Mouse (Mus musculus) heart, embryonic 11.5 days (tissue): ENCODE data around the gene Rufy4. TPM values are rescaled to one million over a fixed set of nuclear protein-coding genes. Genes with fewer than 3 reads are reported as not detected.
A peak's percentile ranks its signal among the peaks of the same experiment; 100 is the strongest.

Experiments used
- ATAC-seq: fragments of 200-750 bp; cut with Nextera tagmentation; replicated peaks from 2 replicates; pipeline ENCODE4 v1.8.0; 2017; ENCODE audit warnings: moderate library complexity; ENCODE audit not compliant: insufficient number of reproducible peaks, low FRiP score, low TSS enrichment
- H3K27ac ChIP-seq: fragments of 300-500 bp; sonication (generic); 2 replicates; pipeline ENCODE4 v1.5.1; 2014; ENCODE audit warnings: mild to moderate bottlenecking, low read depth, low read length
- H3K27me3 ChIP-seq: fragments of 300-500 bp; sonication (generic); 2 replicates; pipeline ENCODE4 v1.6.1; 2014; ENCODE audit warnings: mild to moderate bottlenecking, low read length, mixed read lengths; ENCODE audit not compliant: control insufficient read depth, insufficient read depth
- H3K36me3 ChIP-seq: fragments of 300-500 bp; sonication (generic); 2 replicates; pipeline ENCODE4 v1.6.1; 2014; ENCODE audit warnings: mild to moderate bottlenecking, low read length, moderate library complexity, mixed read lengths; ENCODE audit not compliant: control insufficient read depth, insufficient read depth
- H3K4me1 ChIP-seq: fragments of 300-500 bp; sonication (generic); 2 replicates; pipeline ENCODE4 v1.6.1; 2014; ENCODE audit warnings: low read length; ENCODE audit not compliant: control insufficient read depth, insufficient read depth
- H3K4me2 ChIP-seq: fragments of 300-500 bp; sonication (generic); 2 replicates; pipeline ENCODE4 v1.6.1; 2014; ENCODE audit warnings: mild to moderate bottlenecking, moderate library complexity
- H3K4me3 ChIP-seq: fragments of 300-500 bp; sonication (generic); 2 replicates; pipeline ENCODE4 v1.5.1; 2014; ENCODE audit warnings: low read depth, low read length
- H3K9ac ChIP-seq: fragments of 300-500 bp; sonication (generic); 2 replicates; pipeline ENCODE4 v1.6.1; 2014; ENCODE audit warnings: mild to moderate bottlenecking, low read depth, low read length, moderate library complexity
- H3K9me3 ChIP-seq: fragments of 300-500 bp; sonication (generic); replicated peaks from 2 replicates; pipeline ENCODE4 v1.6.1; 2016; ENCODE audit warnings: low read length; ENCODE audit not compliant: control insufficient read depth
- WGBS: fragments of 180-500 bp; shearing (Covaris S2); extraction: QIAGEN DNeasy Blood & Tissue Kit; methylation state at CpG from one replicate; pipeline ENCODE4 v1.1.7; 2014; ENCODE audit not compliant: insufficient replicate concordance; 5-methylcytosine and 5-hydroxymethylcytosine counted together
- polyA plus RNA-seq: library from polyadenylated mRNA; unstranded; fragments of >200 nt; fragmentation: Nextera tagmentation; extraction: Ambion mirVana; gene quantifications from 2 replicates; pipeline ENCODE4 v1.2.1, GENCODE M21; 2014

The Rufy4 gene
- polyA plus RNA-seq, 1 experiment from 2014 or later = 0.21 TPM

DNA sequence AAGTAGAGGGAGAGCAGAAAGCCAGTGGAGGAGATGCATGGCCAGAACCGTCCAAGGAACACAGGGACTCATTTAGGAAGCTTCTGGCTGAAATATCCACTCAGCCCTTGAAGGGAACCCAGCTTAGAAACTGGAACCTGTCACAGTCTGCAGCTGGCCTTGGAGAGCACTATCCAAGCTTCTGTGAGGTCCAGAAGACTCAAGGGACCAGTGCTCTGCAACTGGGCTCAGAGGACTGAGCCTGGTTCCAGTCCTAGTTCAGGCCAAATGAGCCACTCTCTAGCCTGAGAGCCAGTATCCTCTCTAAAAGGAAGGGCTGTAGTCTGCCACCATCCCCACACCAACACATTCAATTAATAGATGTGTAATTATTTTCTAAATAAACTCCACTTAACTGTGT lies 36.8 kb upstream of the Rufy4 start:
- Histone ChIP-seq H3K27ac (no peak overlapping the region), H3K4me3 (no peak overlapping the region), H3K9me3 (no peaks in the 10 kb centered on the region), H3K4me1 (peaks cover 30% of the 10 kb centered on the region), H3K27me3 (peaks cover 7% of the 10 kb centered on the region), H3K4me2 (no peak overlapping the region), H3K36me3 (no peaks in the 10 kb centered on the region), H3K9ac (no peak overlapping the region)
- ATAC-seq = no peak
- WGBS = 88% methylated on average over 1 of the region's 1 CpGs

DNA sequence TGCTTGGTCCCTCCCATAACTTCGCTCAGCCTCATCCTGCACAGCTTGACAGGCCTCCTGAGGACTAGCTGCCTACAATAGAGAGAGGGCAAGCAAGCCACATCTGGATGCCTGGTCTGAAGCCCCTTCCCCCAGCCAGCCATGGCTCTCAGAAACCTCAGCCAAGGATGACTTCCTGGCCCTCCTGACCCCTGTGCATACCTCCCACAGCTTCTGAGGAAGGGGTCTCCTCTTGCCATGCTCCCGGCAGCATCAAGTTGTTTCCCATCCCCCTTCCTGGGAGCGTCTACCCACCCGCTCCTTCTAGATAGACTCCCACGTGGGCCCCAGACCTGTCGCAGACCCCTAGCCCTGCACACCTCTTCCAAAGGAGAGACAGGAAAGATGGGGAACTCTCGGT lies 35.0 kb upstream of the Rufy4 start:
- H3K27ac ChIP-seq = 0 out of 2 replicates have a peak overlapping the region, but pooled peaks have one; percentile 43
- no peaks in the 10 kb centered on the region for H3K9me3 ChIP-seq
- H3K27me3 ChIP-seq = peaks cover 6% of the 10 kb centered on the region
- WGBS = 36% methylated on average over 7 of the region's 7 CpGs
- peak overlapping the region; percentile 58 for H3K9ac ChIP-seq
- H3K4me1 ChIP-seq = peaks cover 27% of the 10 kb centered on the region
- peak overlapping the region; percentile 28 for H3K4me3 ChIP-seq
- H3K36me3 ChIP-seq = no peaks in the 10 kb centered on the region
- peak overlapping the region; percentile 50 for H3K4me2 ChIP-seq
- ATAC-seq = no peak

DNA sequence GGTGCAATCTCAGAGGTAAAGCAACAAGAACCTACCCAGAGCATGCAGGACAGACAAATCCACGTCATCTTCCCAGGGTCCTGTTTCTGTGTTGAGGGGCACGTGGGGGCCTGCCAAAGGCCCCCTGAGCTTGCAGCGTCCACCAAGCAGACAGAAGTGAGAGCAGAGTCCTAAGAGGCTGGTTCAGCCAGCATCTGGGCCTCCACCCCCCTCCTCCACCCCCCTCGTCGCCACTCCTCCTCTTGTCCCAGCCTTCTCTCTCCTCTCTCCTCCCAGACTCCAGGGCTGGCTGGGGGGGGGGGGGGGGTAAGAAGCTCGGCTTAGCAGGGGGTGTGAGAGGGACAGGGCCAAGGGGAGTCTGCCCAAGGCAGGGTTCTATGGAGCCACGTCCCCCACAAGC lies 34.2 kb upstream of the Rufy4 start:
- no peaks in the 10 kb centered on the region for H3K9me3 ChIP-seq
- ATAC-seq = no peak
- peak overlapping the region; percentile 63 for H3K27ac ChIP-seq
- no peaks in the 10 kb centered on the region for H3K36me3 ChIP-seq
- peaks cover 35% of the 10 kb centered on the region for H3K4me1 ChIP-seq
- peak overlapping the region; percentile 35; the same call in 1 of the 2 replicates for H3K9ac ChIP-seq
- no peak overlapping the region; the same call in 1 of the 2 replicates for H3K4me3 ChIP-seq
- peaks cover 7% of the 10 kb centered on the region for H3K27me3 ChIP-seq
- 25% methylated on average over 6 of the region's 7 CpGs for WGBS
- peak overlapping the region; percentile 50 for H3K4me2 ChIP-seq

DNA sequence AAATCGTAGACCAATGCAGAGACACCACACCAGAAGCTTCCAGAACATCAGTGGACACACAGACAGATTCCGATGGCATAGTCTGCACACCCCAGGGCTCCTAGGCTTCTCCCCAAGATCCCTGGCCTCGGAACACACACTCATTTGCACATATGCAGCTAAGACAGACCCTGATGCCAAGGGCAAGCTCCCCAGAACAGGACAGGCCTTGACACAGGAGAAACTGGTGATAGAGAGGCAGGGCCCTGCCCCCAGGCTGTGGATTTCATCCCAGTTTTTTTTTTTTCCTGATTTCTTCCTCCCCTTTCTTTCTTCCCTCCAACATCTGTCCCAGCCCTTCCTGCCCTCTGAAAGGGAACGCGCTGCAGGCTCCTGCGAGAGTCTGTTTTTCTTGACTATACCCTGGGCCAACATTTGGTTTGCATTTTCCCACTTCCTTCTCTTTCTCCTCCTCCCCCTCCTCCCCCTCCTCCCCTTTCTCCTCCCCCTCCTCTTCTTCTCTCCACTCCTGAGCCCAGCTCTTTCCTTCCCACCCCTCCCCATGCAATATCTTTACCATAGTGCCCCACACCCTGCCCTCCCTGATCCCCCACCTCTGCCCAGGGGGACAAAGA lies 33.6 kb upstream of the Rufy4 start:
- 29% methylated on average over 6 of the region's 6 CpGs for WGBS
- Histone ChIP-seq H3K36me3 (no peaks in the 10 kb centered on the region), H3K4me3 (no peak overlapping the region), H3K4me1 (peaks cover 35% of the 10 kb centered on the region), H3K4me2 (peak overlapping the region; percentile 5; the same call in 1 of the 2 replicates), H3K27ac (peak overlapping the region; percentile 63), H3K27me3 (peaks cover 13% of the 10 kb centered on the region), H3K9me3 (no peaks in the 10 kb centered on the region), H3K9ac (peak overlapping the region; percentile 35; the same call in 1 of the 2 replicates)
- 0 out of 2 replicates have a peak, but pooled peaks have one; percentile 19 for ATAC-seq

DNA sequence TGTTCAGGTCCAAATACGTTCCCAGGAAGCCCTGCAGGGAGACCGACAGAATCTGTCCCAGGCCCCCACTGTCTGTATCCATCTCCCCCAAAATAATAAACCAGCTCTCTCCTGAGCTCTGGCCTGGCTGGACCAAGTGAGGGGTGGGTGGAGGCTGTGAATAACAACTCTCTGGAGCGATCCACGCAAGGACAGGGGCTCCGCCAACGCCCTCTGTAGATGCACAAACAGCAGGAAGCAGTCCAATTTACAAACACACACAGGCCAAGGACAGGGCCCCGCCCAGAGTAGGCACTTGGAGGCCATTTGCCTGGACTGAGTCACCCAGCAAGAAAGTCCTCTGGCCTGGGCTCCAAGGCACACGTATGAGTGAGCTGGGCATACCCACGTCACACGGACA lies 33.1 kb upstream of the Rufy4 start:
- H3K9ac ChIP-seq = no peak overlapping the region
- H3K4me1 ChIP-seq = peaks cover 35% of the 10 kb centered on the region
- 55% methylated on average over 10 of the region's 10 CpGs for WGBS
- H3K9me3 ChIP-seq = no peaks in the 10 kb centered on the region
- H3K4me3 ChIP-seq = no peak overlapping the region
- peaks cover 16% of the 10 kb centered on the region for H3K27me3 ChIP-seq
- peak overlapping the region; percentile 37 for H3K27ac ChIP-seq
- no peak for ATAC-seq
- H3K4me2 ChIP-seq = no peak overlapping the region
- H3K36me3 ChIP-seq = no peaks in the 10 kb centered on the region

DNA sequence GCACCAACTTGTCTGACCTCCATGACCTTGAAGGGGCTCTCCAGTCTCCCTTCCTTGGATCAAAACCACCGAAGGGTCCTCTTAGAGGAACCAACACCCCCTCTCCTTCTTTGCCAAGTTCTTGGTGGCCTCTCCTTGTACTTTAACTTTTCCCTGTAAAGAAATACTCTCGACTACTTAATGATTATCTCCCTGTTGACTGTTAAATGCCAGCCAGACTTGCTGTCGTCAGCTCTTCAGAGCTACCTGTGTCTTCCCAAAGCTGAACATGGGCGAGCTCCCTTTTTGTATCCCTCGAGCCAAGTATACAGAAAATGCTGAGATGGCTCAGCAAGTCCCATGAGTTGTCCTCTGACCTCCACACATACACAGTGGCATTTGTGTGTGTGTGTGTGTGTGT lies 31.9 kb upstream of the Rufy4 start:
- H3K4me3 ChIP-seq = no peak overlapping the region
- no peak overlapping the region for H3K4me2 ChIP-seq
- H3K9me3 ChIP-seq = no peaks in the 10 kb centered on the region
- H3K9ac ChIP-seq = no peak overlapping the region
- peaks cover 16% of the 10 kb centered on the region for H3K27me3 ChIP-seq
- ATAC-seq = no peak
- 60% methylated on average over 5 of the region's 5 CpGs for whole genome bisulfite sequencing
- H3K36me3 ChIP-seq = no peaks in the 10 kb centered on the region
- H3K27ac ChIP-seq = no peak overlapping the region
- H3K4me1 ChIP-seq = peaks cover 37% of the 10 kb centered on the region

DNA sequence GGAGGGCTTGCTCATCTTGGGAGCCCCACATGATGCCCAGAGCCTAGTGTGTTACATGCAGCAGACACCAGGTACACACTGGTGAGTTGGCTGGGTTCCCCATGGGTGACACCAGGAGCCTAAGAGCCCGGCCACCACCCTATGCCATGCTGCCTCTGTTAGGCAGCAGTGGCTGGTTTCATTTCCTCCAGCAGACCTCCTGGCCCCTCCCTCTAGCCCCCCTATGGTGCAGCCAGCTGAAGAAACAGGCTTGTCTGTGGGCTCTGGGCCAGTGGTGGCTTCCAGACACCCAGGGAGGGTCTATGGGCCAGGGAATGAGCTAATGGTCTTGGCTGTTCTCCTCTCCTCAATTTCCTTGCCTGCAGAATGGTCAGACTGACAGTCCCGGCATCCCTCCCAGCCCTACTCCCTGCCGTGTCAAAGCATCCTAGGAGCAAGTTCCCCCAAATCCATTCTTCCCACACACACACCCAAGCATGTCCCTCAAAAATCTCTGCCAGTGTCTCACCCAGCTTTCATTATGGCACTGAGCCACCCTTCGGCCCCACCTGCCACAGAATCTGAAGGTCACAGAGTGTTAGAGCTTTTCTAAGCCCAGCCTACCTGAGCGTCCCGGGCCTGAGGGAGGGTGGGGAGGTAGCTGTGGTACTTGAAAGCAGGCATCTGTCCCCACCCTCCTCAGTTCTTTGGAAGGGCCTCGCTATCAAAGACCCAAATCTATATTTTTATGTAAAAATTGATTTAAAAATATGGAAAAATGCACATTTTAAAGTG lies 30.7 kb upstream of the Rufy4 start:
- Histone ChIP-seq H3K9me3 (no peaks in the 10 kb centered on the region), H3K27ac (no peak overlapping the region), H3K36me3 (no peaks in the 10 kb centered on the region), H3K4me2 (no peak overlapping the region), H3K9ac (no peak overlapping the region), H3K4me3 (no peak overlapping the region), H3K4me1 (peaks cover 45% of the 10 kb centered on the region), H3K27me3 (peaks cover 22% of the 10 kb centered on the region)
- 29% methylated on average over 7 of the region's 7 CpGs for WGBS
- ATAC-seq = no peak

DNA sequence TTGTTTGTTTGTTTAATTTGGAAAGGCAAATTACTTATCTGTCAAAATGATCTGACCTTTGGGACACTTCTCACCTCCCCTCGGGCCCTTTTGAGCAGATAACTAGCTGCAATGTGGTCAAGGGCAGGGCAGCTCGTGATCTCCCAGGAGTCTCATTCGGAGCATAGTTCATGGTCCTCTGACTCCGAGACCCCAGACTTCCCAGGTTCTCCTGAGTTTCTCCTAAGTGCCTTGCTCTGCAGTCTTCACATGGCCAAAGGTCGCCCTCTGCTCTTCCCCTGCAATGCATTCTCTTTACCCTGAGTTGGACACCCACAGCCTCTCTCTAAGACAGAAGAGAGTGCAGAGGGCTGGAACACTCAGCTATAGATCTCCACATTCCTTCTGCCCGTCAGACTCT lies 30.0 kb upstream of the Rufy4 start:
- H3K4me2 ChIP-seq = no peak overlapping the region
- H3K9ac ChIP-seq = no peak overlapping the region
- no peak overlapping the region for H3K27ac ChIP-seq
- WGBS = 31% methylated on average over 6 of the region's 6 CpGs
- H3K4me3 ChIP-seq = no peak overlapping the region
- H3K36me3 ChIP-seq = no peaks in the 10 kb centered on the region
- peaks cover 28% of the 10 kb centered on the region for H3K27me3 ChIP-seq
- H3K9me3 ChIP-seq = no peaks in the 10 kb centered on the region
- no peak for ATAC-seq
- peaks cover 47% of the 10 kb centered on the region for H3K4me1 ChIP-seq
